Mouse (Mus musculus) gastrocnemius, postnatal 14 days (tissue): ENCODE results near the gene Tma7. TPM values are rescaled to one million over a fixed set of nuclear protein-coding genes. Genes with fewer than 3 reads are reported as not detected.

Experiments used
- DNase-seq: peaks from one replicate; pipeline ENCODE4 v3.0.0; 2021; ENCODE audit warnings: mixed read lengths
- intact Hi-C: fragments of 180-260 bp; cut with DNase I; formaldehyde crosslinking; loops from one replicate; pipeline ENCODE4 v1.15.1; 2025; ENCODE audit warnings: low total_unique reads
- total RNA-seq, 2 experiments: library from RNA; stranded (reverse); gene quantifications; 2 replicates each; pipeline ENCODE4 v1.2.3; 2021

Gene Tma7
- total RNA-seq, 2 experiments from 2014 or later: 184 to 190 TPM

GRCm38 (mm10) chr9:109084922-109085321 lies 2.5 kb upstream of the Tma7 start:
- DNase-seq: no peak
- intact Hi-C loops: loop anchor here (5.0 kb wide), 1 partner anchor 37 kb away; no protein-coding TSS in a partner anchor

DNA sequence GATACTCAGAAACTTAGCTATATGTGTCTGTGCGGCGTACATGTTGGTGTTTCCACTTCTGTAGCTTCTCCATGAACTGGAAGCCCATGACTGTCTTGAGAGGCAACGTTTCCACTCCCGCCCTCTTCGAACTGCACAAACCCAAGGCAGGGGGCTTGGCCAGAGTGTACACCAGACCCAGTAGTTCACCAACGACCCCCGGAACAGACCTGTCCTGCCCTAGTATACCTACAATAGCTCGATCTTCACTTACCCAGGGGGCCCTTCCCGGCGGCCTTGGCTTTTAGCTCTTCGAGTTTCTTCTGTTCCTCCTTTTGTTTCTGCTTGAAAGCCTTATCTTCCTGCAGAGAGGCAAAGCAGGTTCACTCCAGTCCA lies 651 bp downstream of the Tma7 start:
- intact Hi-C loops: no loop called here
- no peak for DNase-seq

GRCm38 (mm10) chr9:109080516-109080915 lies 1.9 kb downstream of the Tma7 start:
- intact Hi-C loops: no loop called here
- no peak for DNase-seq

DNA sequence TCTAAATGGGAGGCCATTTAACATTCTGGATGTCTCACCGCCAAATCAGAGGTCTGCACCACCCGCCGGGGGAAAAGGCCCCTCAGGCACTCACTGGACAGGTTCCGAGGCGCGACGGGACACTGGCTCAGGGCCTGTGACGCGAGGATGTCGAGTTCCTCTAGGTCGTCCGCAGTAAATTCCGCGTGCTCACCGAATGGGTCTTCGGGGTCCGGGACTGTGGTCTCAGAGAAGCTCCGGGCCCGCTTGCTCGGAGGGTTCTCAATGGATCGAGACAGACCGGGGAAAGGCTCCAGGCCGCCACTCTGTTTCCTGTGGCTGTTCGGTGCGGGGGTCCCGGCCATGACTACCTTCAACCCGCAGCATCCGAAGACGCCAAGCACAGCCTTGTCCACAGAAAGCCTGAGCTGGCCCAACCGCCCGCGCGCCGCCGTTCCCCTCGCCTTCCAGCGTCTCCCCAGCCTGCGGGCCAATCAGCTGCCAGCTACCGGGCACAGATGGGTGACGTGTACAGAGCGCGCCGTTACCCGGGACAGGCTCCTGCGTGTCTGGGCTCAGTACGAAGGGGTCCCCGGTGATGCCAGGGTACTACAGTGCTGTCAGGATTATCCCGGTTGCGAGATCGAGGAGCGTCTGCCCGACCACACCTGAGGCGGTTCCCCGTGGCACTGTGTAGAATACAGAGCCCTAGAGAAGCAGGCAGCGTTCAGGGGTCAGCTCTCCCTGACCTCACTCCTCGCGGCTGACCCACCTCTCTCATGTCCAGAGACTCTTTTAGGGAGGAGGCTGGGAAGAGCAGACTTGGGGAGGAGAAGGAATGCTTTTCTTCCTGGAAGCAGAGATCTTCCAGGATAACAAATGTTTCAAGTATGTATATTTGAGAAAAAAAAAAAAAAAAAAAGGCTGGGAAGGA lies 8.5 kb downstream of the Tma7 start, which contains the start of gene Atrip:
Atrip (minus strand) TSS at position 464 of the 913 bp plus-strand sequence.
- peak; percentile 93 for DNase-seq

GRCm38 (mm10) chr9:109068095-109068735 lies 14.2 kb downstream of the Tma7 start:
- DNase-seq: no peak
- intact Hi-C loops: no loop called here

More for the DNA sequence above, 8.5 kb downstream of the Tma7 start, which contains the start of gene Atrip:
- intact Hi-C loops: no loop called here

- intact Hi-C loops: no loop called here
Measured at GRCm38 (mm10) chr9:109060898-109061295, 21.5 kb downstream of the Tma7 start.

DNA sequence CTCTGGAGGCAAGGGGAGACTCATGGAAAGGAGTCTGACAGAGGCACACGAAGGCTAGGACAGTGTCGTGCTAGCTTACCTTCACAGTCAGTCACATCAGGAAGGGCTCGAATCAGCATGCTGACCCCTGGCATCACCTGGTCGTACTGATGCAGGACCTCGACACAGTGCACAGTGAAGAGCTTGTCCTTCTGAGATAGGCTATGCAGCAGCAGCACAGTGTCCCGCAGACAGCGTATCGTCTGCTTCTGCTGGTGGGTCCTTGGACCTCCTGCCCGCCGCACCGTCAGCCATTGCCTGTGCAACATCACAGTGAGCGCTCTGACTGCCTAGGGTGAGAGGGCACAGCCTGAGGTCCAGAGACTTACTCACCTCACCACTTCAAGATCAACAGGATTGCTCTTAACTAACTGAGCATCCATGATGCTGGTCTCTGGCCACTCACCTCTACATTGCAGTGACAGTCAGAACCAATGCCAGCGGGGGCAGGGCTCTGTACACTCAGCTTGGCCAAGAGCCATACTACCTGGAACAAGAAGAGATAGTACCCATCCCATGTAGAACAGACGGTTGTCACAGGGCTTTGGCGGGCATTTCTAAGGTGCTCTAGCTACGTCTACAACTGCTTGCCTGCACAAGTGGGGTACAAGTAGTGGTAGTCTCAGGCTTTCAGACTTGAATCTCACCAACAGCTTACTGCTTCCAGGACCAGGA lies 22.0 kb downstream of the Tma7 start:
- DNase-seq: no peak
- intact Hi-C loops: no loop called here

More at GRCm38 (mm10) chr9:109060898-109061295, 21.5 kb downstream of the Tma7 start:
- DNase-seq: no peak

GRCm38 (mm10) chr9:109059136-109059903 lies 23.1 kb downstream of the Tma7 start, which contains the start of gene Trex1:
TSS of gene Trex1 (minus strand) at chr9:109059734.
- intact Hi-C loops: loop anchor here (2.0 kb wide), 1 partner anchor 55 kb away; no protein-coding TSS in a partner anchor
- peak; percentile 92 for DNase-seq

DNA sequence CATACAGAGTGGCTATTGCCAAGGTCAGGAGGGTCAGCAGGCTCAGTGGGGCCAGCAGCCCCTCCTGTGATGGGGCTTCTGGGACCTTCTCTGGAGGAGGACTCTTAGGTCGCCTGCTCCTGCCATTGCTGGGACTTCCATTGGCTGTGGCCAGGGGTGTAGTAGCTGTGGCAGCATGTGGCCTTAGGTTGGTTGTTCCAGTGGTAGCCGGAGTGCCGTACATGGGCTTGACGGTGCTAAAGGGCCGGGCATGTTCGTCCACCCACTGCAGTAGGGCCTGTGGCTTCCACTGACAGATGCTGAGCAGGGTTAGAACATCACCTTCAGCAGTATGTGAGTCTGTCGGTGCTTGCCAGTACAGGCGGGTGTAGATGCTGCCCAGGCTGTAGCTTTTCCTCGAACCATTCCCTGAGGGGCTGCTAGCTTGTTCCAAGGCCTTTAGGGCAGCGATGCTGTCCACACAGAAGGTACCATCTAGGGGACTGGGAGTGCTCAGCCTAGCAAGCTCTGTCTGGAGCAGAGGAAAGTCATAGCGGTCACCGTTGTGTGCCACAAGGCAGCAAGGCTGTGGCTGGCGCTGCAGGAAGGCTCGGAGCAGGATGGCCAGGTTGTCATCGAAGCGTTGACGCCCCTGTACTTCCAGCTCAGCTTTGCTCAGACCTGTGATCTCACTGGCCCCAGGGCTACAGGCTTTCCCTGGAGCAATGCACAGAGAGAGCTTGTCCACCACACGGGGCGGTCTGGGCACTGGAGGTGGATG lies 24.2 kb downstream of the Tma7 start:
- no peak for DNase-seq
- intact Hi-C loops: loop anchor here (2.0 kb wide), 1 partner anchor 53 kb away; no protein-coding TSS in a partner anchor

- intact Hi-C loops: no loop called here
- DNase-seq: no peak
Measured at GRCm38 (mm10) chr9:109057543-109057942, 24.8 kb downstream of the Tma7 start.

GRCm38 (mm10) chr9:109056916-109057315 lies 25.5 kb downstream of the Tma7 start:
- no peak for DNase-seq
- intact Hi-C loops: no loop called here

GRCm38 (mm10) chr9:109056081-109056690 lies 26.2 kb downstream of the Tma7 start:
- intact Hi-C loops: no loop called here
- DNase-seq: no peak

DNA sequence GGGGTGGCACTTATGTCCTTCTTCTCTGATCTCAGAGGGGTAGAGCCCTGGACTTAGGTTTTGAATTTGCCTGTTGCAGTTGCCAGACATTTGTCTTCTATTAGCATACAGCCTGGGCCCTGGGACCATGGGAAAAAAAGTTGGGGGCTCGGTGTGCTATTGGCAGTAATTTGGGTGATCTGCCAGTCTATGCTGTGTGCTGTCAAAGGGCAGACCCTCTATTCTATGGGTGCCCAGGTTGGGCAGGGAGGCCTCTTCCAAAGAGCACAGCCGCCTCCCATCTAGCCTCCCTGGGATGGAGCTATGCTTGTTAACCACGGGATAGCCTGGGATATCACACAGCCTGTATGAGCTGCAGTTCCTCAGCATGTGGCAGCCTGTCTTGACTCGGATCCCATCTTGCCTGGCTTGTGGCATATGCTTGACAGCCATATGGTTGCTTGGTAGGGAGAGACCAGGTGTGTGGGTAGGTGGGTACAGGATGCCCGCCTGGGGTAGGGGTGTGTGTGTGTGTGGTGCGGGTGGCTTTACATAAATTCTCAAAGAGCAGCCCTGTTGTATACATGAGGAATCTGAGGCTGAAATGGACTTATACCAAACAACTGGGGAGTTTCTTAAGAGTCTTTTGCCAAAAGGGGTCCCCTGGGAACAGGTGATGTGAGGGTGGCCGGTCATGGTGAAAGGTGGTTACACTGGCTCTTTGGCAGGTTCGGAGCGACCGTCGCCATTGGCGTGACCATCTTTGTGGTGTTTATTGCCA lies 26.9 kb downstream of the Tma7 start:
- intact Hi-C loops: no loop called here
- no peak for DNase-seq

GRCm38 (mm10) chr9:109054712-109055111 lies 27.7 kb downstream of the Tma7 start:
- intact Hi-C loops: no loop called here
- peak; percentile 59 for DNase-seq

GRCm38 (mm10) chr9:109053851-109054250 lies 28.5 kb downstream of the Tma7 start:
- no peak for DNase-seq
- intact Hi-C loops: no loop called here

DNA sequence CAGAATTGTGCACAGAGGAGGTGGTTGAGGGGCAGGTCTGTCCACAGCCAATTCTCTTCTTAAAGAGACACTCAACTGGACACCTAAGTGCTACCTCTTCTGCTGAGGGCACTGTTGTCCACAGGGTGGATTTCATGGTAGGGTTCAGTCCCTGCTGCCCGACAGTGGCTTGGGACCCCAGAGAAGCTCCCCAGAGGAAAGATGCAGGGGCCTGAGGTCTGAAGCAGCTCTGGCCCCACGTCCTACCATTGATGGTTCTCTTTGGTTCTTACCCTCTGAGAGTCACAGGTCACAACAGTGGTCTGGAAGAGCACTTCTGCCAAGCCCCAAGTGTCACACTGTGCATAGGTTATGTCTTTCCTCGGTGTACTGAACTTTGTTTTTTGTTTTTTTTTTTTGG lies 29.0 kb downstream of the Tma7 start:
- intact Hi-C loops: no loop called here
- no peak for DNase-seq
